Mouse (Mus musculus): ENCODE measurements around the gene Gm11756. TPM values are rescaled to one million over a fixed set of nuclear protein-coding genes. Genes with fewer than 3 reads are reported as not detected.
"Not testable (repeated sequence)": the region's sequence is repeated elsewhere in the genome, so short reads cannot be mapped to it uniquely, and the experiment has no call there.

The Gm11756 gene
- total RNA-seq (2014; fragmentation: Nextera tagmentation) (not detected in 2 replicates), total RNA-seq (2017) (not detected in 2 replicates)

- not testable (repeated sequence) for ATAC-seq (replicated peaks; ENCODE audit: poor library complexity, severe bottlenecking)
Observed at GRCm38 (mm10) chr4:73920660-73921059, at the start of gene Gm11756. Gm11756 (minus strand) TSS chr4:73920760.

- ATAC-seq (replicated peaks; ENCODE audit: poor library complexity, severe bottlenecking): no peak
Observed at GRCm38 (mm10) chr4:73950375-73950896, 29.9 kb upstream of the Gm11756 start, which contains the start of gene 2310002L09Rik. 2310002L09Rik (minus strand) TSS chr4:73950846.

GRCm38 (mm10) chr4:73905853-73906252, 14.7 kb downstream of the Gm11756 start, which contains the start of gene Gm13871:
Gm13871 (minus strand) TSS chr4:73905953.
- not testable (repeated sequence) for ATAC-seq (replicated peaks; ENCODE audit: poor library complexity, severe bottlenecking)

- ATAC-seq (replicated peaks; ENCODE audit: poor library complexity, severe bottlenecking): not testable (repeated sequence)
Observed at GRCm38 (mm10) chr4:73891012-73891411, 29.5 kb downstream of the Gm11756 start, which contains the start of gene Gm11757. Gm11757 (minus strand) TSS chr4:73891112.

- ATAC-seq (replicated peaks; ENCODE audit: poor library complexity, severe bottlenecking): not testable (repeated sequence)
Observed at GRCm38 (mm10) chr4:73876166-73876565, 44.4 kb downstream of the Gm11756 start, which contains the start of gene Gm11758. Gm11758 (minus strand) TSS chr4:73876266.

Other genes with a start within 250 kb of the Gm11756 start
- not detected in 2 replicates for gene Gm428, start 237.2 kb downstream of the Gm11756 start, total RNA-seq (2014; fragmentation: Nextera tagmentation)
- gene Gm428, start 237.2 kb downstream of the Gm11756 start, total RNA-seq (2017): not detected in 2 replicates
- gene Rasef, start 129.8 kb downstream of the Gm11756 start, total RNA-seq (2014; fragmentation: Nextera tagmentation): not detected in 2 replicates
- gene Rasef, start 129.8 kb downstream of the Gm11756 start, total RNA-seq (2017): not detected in 2 replicates
- gene Gm11758, start 44.5 kb downstream of the Gm11756 start, total RNA-seq (2014; fragmentation: Nextera tagmentation): not detected in 2 replicates
- not detected in 2 replicates for gene Gm11758, start 44.5 kb downstream of the Gm11756 start, total RNA-seq (2017)
- not detected in 2 replicates for gene Gm11757, start 29.6 kb downstream of the Gm11756 start, total RNA-seq (2014; fragmentation: Nextera tagmentation)
- gene Gm11757, start 29.6 kb downstream of the Gm11756 start, total RNA-seq (2017): not detected in 2 replicates
- gene Gm13871, start 14.8 kb downstream of the Gm11756 start, total RNA-seq (2014; fragmentation: Nextera tagmentation): not detected in 2 replicates
- gene Gm13871, start 14.8 kb downstream of the Gm11756 start, total RNA-seq (2017): not detected in 2 replicates
- gene 2310002L09Rik, start 30.1 kb upstream of the Gm11756 start, total RNA-seq (2014; fragmentation: Nextera tagmentation): not detected in 2 replicates
- gene 2310002L09Rik, start 30.1 kb upstream of the Gm11756 start, total RNA-seq (2017): not detected in 2 replicates
- gene Frmd3, start 92.7 kb upstream of the Gm11756 start, total RNA-seq (2014; fragmentation: Nextera tagmentation): not detected in 2 replicates
- gene Frmd3, start 92.7 kb upstream of the Gm11756 start, total RNA-seq (2017): not detected in 2 replicates

Measured in granulocyte monocyte progenitor cell, adult 5-6 weeks (primary cell).